Comparison of ENCODE assay signal across 21 mouse cellular contexts in genomic region chr6:41734719-41735470, GRCm38 (mm10).
DNase-seq lines count a peak whose midpoint lies in the region; ATAC-seq lines count a peak whose summit lies in the region.
"Had no signal": no experiment of that assay in that cellular context is flagged by ENCODE, and none has a peak within 500 bp of the region (broad histone marks: within the 10 kb centered on the region; RNA-seq: fewer than 3 reads in every experiment).

No protein-coding gene starts in this region.

- peak; percentile 97 for ATAC-seq in frontal cortex, adult (ENCODE audit: low TSS enrichment)
- ATAC-seq: activated CD4-positive, CD25-positive, alpha-beta regulatory T cell, adult 4 months; CD4-positive, CD25-positive, alpha-beta regulatory T cell, adult 4 months; forebrain, embryonic 13.5 days; forebrain, embryonic 15.5 days; forebrain, postnatal 0 days; Patski had no signal

- no peak for DNase-seq in frontal cortex, postnatal 10 days (ENCODE audit: low spot score in 2 of 2)
- DNase-seq in brain, adult 2 months (ENCODE audit: low read depth, low spot score): peak; percentile 53
- peak; percentile 60 for DNase-seq in telencephalon, adult 2 months (ENCODE audit: low read depth, low spot score)
- DNase-seq in neural tube, embryonic 10.5 days (ENCODE audit: extremely low spot score, low spot score): no peak
- DNase-seq: adrenal gland, adult 8-10 months; adrenal gland, postnatal 14 days; adrenal gland, postnatal 36 days; B cell, adult 2 months; cerebellum, adult 11 months; cerebellum, adult 18-20 months; cerebellum, adult 8-10 months; cerebellum, adult 9-11 months; cerebellum, postnatal 14 days; cerebellum, postnatal 36 days; forebrain, postnatal 0 days had no signal

Comparison
In these comparisons a context has a peak if more than half of its experiments do, and no peak if none do; other contexts are left out.
1. DNase-seq: peak in brain, adult 2 months (single experiment) and telencephalon, adult 2 months (single experiment); none in frontal cortex, postnatal 10 days (0 of 2) and neural tube, embryonic 10.5 days (single experiment).